Mouse (Mus musculus): ENCODE measurements around the gene AI467606. TPM values are rescaled to one million over a fixed set of nuclear protein-coding genes. Genes with fewer than 3 reads are reported as not detected.

Gene AI467606
- polyA plus RNA-seq (2015; fragmentation: Nextera tagmentation; extraction: Ambion mirVana) = 2.1 and 2.7 TPM in 2 replicates

GRCm38 (mm10) chr7:127091114-127091896 lies at the start of gene AI467606:
Gene AI467606 (plus strand): TSS chr7:127091359.

GRCm38 (mm10) chr7:127041851-127042672 lies 49.1 kb upstream of the AI467606 start, which contains the start of gene Kif22:
Gene Kif22 (minus strand): TSS chr7:127042471.

GRCm38 (mm10) chr7:127087278-127088010 lies 3.7 kb upstream of the AI467606 start, which contains the start of gene Zg16:
Gene Zg16 (minus strand): TSS chr7:127087328.

GRCm38 (mm10) chr7:127121911-127122270 lies 30.7 kb downstream of the AI467606 start, which contains the start of gene Qprt:
Gene Qprt (minus strand): TSS chr7:127122226.

GRCm38 (mm10) chr7:127137262-127138017 lies 46.3 kb downstream of the AI467606 start, which contains the start of gene Spn:
Gene Spn (minus strand): TSS chr7:127137823.

Small RNAs within 50 kb of the gene (microRNA-seq; reads per million reads assigned to microRNA genes)
- gene Gm44343 (ENCODE audit: borderline replicate concordance, insufficient number of aligned reads) = not detected

Other genes with a start within 250 kb of the AI467606 start
- 1.7 and 6.6 TPM in 2 replicates for gene Doc2a, start 243.9 kb upstream of the AI467606 start, polyA plus RNA-seq (2015; fragmentation: Nextera tagmentation; extraction: Ambion mirVana)
- 7.6 and 11.4 TPM in 2 replicates for gene Hirip3, start 229.4 kb upstream of the AI467606 start, polyA plus RNA-seq (2015; fragmentation: Nextera tagmentation; extraction: Ambion mirVana)
- 49.7 and 55.2 TPM in 2 replicates for gene Ino80e, start 229.0 kb upstream of the AI467606 start, polyA plus RNA-seq (2015; fragmentation: Nextera tagmentation; extraction: Ambion mirVana)
- 17.9 and 23.1 TPM in 2 replicates for gene Taok2, start 206.7 kb upstream of the AI467606 start, polyA plus RNA-seq (2015; fragmentation: Nextera tagmentation; extraction: Ambion mirVana)
- gene Tmem219, start 168.4 kb upstream of the AI467606 start, polyA plus RNA-seq (2015; fragmentation: Nextera tagmentation; extraction: Ambion mirVana) = 50.5 and 58.1 TPM in 2 replicates
- gene Kctd13, start 162.5 kb upstream of the AI467606 start, polyA plus RNA-seq (2015; fragmentation: Nextera tagmentation; extraction: Ambion mirVana) = 21.4 and 26.4 TPM in 2 replicates
- 1.0 and 1.3 TPM in 2 replicates for gene Asphd1, start 141.8 kb upstream of the AI467606 start, polyA plus RNA-seq (2015; fragmentation: Nextera tagmentation; extraction: Ambion mirVana)
- 35.6 and 92.1 TPM in 2 replicates for gene Sez6l2, start 140.8 kb upstream of the AI467606 start, polyA plus RNA-seq (2015; fragmentation: Nextera tagmentation; extraction: Ambion mirVana)
- gene Cdipt, start 115.4 kb upstream of the AI467606 start, polyA plus RNA-seq (2015; fragmentation: Nextera tagmentation; extraction: Ambion mirVana) = 79.0 and 102 TPM in 2 replicates
- gene Cdiptos, start 115.3 kb upstream of the AI467606 start, polyA plus RNA-seq (2015; fragmentation: Nextera tagmentation; extraction: Ambion mirVana) = 3.6 and 5.2 TPM in 2 replicates
- gene Mvp, start 76.7 kb upstream of the AI467606 start, polyA plus RNA-seq (2015; fragmentation: Nextera tagmentation; extraction: Ambion mirVana) = 30.4 and 57.1 TPM in 2 replicates
- gene Pagr1b, start 74.9 kb upstream of the AI467606 start, polyA plus RNA-seq (2015; fragmentation: Nextera tagmentation; extraction: Ambion mirVana) = 1.8 TPM in 1 of 2 replicates, not detected in the other
- 34.5 and 46.8 TPM in 2 replicates for gene Pagr1a, start 74.0 kb upstream of the AI467606 start, polyA plus RNA-seq (2015; fragmentation: Nextera tagmentation; extraction: Ambion mirVana)
- 10.0 and 38.2 TPM in 2 replicates for gene Gm42742, start 70.3 kb upstream of the AI467606 start, polyA plus RNA-seq (2015; fragmentation: Nextera tagmentation; extraction: Ambion mirVana)
- 6.6 and 10.5 TPM in 2 replicates for gene Prrt2, start 70.1 kb upstream of the AI467606 start, polyA plus RNA-seq (2015; fragmentation: Nextera tagmentation; extraction: Ambion mirVana)
- 53.4 and 57.6 TPM in 2 replicates for gene Maz, start 64.3 kb upstream of the AI467606 start, polyA plus RNA-seq (2015; fragmentation: Nextera tagmentation; extraction: Ambion mirVana)
- 23.5 and 31.1 TPM in 2 replicates for gene Kif22, start 48.9 kb upstream of the AI467606 start, polyA plus RNA-seq (2015; fragmentation: Nextera tagmentation; extraction: Ambion mirVana)
- 0.47 TPM in 1 of 2 replicates, not detected in the other for gene Zg16, start 4.0 kb upstream of the AI467606 start, polyA plus RNA-seq (2015; fragmentation: Nextera tagmentation; extraction: Ambion mirVana)
- 6.9 and 12.9 TPM in 2 replicates for gene Qprt, start 30.9 kb downstream of the AI467606 start, polyA plus RNA-seq (2015; fragmentation: Nextera tagmentation; extraction: Ambion mirVana)
- 1.4 and 1.5 TPM in 2 replicates for gene Spn, start 46.5 kb downstream of the AI467606 start, polyA plus RNA-seq (2015; fragmentation: Nextera tagmentation; extraction: Ambion mirVana)
- 25.2 and 32.9 TPM in 2 replicates for gene Cd2bp2, start 104.7 kb downstream of the AI467606 start, polyA plus RNA-seq (2015; fragmentation: Nextera tagmentation; extraction: Ambion mirVana)
- 14.5 and 15.3 TPM in 2 replicates for gene Tbc1d10b, start 117.1 kb downstream of the AI467606 start, polyA plus RNA-seq (2015; fragmentation: Nextera tagmentation; extraction: Ambion mirVana)
- 24.7 and 81.2 TPM in 2 replicates for gene Mylpf, start 117.5 kb downstream of the AI467606 start, polyA plus RNA-seq (2015; fragmentation: Nextera tagmentation; extraction: Ambion mirVana)
- gene Zfp553, start 141.7 kb downstream of the AI467606 start, polyA plus RNA-seq (2015; fragmentation: Nextera tagmentation; extraction: Ambion mirVana) = 10.4 and 16.9 TPM in 2 replicates
- 13.9 and 21.8 TPM in 2 replicates for gene Sept1, start 141.8 kb downstream of the AI467606 start, polyA plus RNA-seq (2015; fragmentation: Nextera tagmentation; extraction: Ambion mirVana)
- 58.3 and 67.4 TPM in 2 replicates for gene Zfp771, start 152.9 kb downstream of the AI467606 start, polyA plus RNA-seq (2015; fragmentation: Nextera tagmentation; extraction: Ambion mirVana)
- gene Dctpp1, start 169.3 kb downstream of the AI467606 start, polyA plus RNA-seq (2015; fragmentation: Nextera tagmentation; extraction: Ambion mirVana) = 126 and 177 TPM in 2 replicates
- 93.4 and 161 TPM in 2 replicates for gene Sephs2, start 182.7 kb downstream of the AI467606 start, polyA plus RNA-seq (2015; fragmentation: Nextera tagmentation; extraction: Ambion mirVana)
- 0.61 and 1.0 TPM in 2 replicates for gene Itgal, start 204.9 kb downstream of the AI467606 start, polyA plus RNA-seq (2015; fragmentation: Nextera tagmentation; extraction: Ambion mirVana)

Measured in adrenal gland, postnatal 0 days (tissue).